Mouse (Mus musculus): ENCODE results near the gene Aspscr1.

The Aspscr1 gene

GRCm38 (mm10) chr11:120679909-120680308 lies 7.1 kb downstream of the Aspscr1 start:
- no peak for DNase-seq (ENCODE audit: low read depth in 1 of 2, low spot score in 2 of 2)

GRCm38 (mm10) chr11:120682683-120683082 lies 9.9 kb downstream of the Aspscr1 start:
- no peak for DNase-seq (ENCODE audit: low read depth in 1 of 2, low spot score in 2 of 2)

GRCm38 (mm10) chr11:120683536-120683935 lies 10.8 kb downstream of the Aspscr1 start:
- DNase-seq (ENCODE audit: low read depth in 1 of 2, low spot score in 2 of 2): no peak

- DNase-seq (ENCODE audit: low read depth in 1 of 2, low spot score in 2 of 2): no peak
Observed at GRCm38 (mm10) chr11:120684086-120684485, 11.3 kb downstream of the Aspscr1 start.

GRCm38 (mm10) chr11:120684660-120685059 lies 11.9 kb downstream of the Aspscr1 start:
- no peak for DNase-seq (ENCODE audit: low read depth in 1 of 2, low spot score in 2 of 2)

- no peak for DNase-seq (ENCODE audit: low read depth in 1 of 2, low spot score in 2 of 2)
Observed at GRCm38 (mm10) chr11:120686650-120687272, 14.0 kb downstream of the Aspscr1 start.

GRCm38 (mm10) chr11:120689365-120689764 lies 16.6 kb downstream of the Aspscr1 start:
- DNase-seq (ENCODE audit: low read depth in 1 of 2, low spot score in 2 of 2): no peak

- no peak for DNase-seq (ENCODE audit: low read depth in 1 of 2, low spot score in 2 of 2)
Observed at GRCm38 (mm10) chr11:120692471-120693011, 19.8 kb downstream of the Aspscr1 start.

- DNase-seq (ENCODE audit: low read depth in 1 of 2, low spot score in 2 of 2): no peak
Observed at GRCm38 (mm10) chr11:120693461-120693860, 20.7 kb downstream of the Aspscr1 start.

- DNase-seq (ENCODE audit: low read depth in 1 of 2, low spot score in 2 of 2): no peak
Observed at GRCm38 (mm10) chr11:120695184-120695583, 22.4 kb downstream of the Aspscr1 start.

GRCm38 (mm10) chr11:120695641-120696040 lies 22.9 kb downstream of the Aspscr1 start:
- DNase-seq (ENCODE audit: low read depth in 1 of 2, low spot score in 2 of 2): no peak

DNA sequence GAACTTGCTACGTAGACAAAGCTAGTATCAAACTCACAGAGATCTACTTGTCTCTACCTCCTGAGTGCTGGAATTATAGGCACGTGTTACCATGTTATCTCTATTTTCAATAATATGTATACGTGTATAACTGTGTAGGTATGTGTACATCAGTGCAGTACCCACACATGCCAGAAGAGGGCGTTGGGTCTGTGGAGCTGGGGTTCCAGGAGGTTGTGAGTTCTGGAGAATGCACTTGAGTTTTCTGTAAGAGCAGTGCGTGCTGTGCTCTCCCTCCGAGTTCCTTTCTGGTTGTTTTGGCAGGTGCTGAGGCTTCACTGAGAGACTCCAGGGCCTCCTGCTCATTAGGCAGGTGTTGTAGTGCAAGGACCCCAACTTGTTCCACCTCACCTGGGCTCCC lies 23.8 kb downstream of the Aspscr1 start:
- DNase-seq (ENCODE audit: low read depth in 1 of 2, low spot score in 2 of 2): no peak

DNA sequence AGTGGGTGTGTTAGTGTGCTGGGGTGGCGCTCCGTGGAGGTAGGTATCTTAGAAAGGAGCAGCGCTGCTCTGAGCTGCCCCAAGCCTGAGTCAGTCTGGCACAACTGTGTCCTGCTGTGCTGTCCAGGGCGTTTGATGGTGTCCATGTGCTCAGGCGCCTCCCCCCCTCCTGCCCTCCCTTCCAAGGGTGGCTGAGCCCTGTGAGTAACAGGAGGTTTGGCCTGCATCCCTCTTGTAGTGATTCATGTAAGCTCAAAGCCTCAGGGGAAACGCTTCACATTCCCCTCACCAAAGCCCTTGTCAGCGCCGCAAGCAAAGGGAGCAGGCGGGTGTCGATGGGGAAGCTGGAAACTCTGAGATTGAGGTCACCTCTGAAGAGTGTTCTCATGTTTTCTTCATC lies 25.0 kb downstream of the Aspscr1 start:
- DNase-seq (ENCODE audit: low read depth in 1 of 2, low spot score in 2 of 2): no peak

DNA sequence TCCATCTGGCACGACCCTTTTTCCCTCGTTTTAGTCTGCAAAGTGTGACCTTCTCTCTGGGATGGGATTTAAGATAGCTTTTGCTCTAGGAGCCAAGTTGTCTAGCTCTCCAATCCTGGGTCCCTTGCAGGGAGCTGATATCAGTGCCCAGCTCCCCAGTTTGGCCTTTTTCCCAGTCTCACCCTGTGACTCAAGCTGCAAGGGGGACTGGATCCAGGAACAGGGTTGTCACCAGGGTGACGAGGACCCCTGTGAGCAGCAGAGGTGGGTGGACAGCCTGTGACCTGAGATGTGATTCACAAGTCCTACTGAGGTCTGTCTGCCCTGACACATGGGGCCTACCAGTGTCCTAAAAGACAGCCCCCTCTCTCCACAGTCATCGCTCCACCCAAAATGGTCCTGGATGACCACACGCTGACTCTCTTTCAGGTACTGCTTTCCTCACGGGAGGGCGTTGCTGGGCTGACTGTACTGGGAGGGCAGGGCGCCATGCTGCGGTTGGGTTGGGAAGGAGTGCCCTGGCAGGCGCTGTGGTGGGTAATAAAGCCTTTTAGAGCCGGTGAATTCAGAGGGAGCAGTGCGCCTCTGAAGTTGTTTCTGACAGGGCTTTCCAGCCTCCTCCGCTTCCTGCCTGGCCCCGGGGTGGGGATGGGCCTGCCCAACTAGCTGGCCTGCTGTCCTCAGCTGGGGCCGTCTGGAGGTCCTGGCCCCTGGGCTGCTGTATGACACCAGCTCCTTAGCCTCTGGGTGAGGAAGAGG lies 31.1 kb downstream of the Aspscr1 start:
- no peak for DNase-seq (ENCODE audit: low read depth in 1 of 2, low spot score in 2 of 2)

DNA sequence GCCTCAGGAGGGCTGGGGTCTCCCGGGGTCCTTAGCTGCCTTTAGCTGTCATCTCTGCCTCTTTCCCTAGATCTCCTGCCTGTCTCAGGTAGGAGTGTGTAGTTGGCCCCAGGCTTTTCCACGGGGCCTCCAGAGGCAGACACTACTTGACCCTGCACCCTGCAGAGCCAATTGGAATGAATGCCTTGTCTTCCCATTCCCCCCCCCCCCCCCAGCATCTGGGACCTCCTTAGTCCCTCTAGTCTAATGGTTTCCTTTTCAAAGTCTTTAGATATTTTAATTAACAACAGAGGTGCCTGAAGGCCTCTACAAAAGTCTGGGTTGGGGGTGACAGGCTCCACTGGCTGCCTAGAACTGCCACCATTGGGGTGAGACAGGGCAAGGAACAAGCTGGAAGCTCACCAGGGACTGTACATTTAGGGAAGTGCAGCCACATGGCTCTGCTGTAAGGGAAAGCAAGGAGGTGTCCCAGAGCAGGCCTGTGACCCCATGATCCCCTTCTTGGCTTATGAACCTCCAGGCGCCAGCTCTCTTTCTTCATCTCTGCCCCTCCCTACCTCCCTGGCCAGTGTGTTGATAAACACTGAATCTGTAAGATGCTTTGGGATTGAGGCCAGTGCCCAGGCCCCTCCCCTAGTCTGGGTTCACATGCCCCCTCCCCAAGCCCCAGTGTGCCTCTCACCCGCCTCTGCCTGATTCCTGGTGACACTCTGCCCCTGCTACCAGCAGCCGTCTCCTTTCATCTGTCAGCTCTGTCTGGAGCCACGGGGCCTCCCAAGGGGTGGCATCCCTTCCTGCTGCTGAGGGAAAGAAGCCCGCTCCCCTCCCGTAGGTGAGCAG lies 31.9 kb downstream of the Aspscr1 start:
- DNase-seq (ENCODE audit: low read depth in 1 of 2, low spot score in 2 of 2): no peak

DNA sequence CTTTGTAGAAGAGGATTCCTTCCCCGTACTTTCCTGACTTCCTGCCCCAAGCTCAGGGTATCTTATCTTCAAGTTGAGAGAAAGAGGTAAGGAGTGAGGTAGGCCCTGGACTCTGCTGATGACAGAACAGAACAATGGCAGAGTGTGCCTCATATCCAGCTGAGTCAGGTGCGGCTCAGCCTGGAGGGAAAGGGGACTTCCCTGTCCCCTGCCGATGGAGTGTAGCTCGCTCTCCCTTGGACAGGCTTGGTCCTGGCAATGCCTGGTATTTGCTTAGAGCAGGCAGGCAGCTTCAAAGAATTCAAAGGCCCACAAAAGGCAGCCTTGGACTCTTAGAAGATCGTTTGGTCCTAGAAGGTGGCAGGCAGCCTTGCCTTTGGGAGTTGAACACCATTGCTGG lies 33.3 kb downstream of the Aspscr1 start:
- DNase-seq (ENCODE audit: low read depth in 1 of 2, low spot score in 2 of 2): no peak

- no peak for DNase-seq (ENCODE audit: low read depth in 1 of 2, low spot score in 2 of 2)
Observed at GRCm38 (mm10) chr11:120707225-120707624, 34.5 kb downstream of the Aspscr1 start.

DNA sequence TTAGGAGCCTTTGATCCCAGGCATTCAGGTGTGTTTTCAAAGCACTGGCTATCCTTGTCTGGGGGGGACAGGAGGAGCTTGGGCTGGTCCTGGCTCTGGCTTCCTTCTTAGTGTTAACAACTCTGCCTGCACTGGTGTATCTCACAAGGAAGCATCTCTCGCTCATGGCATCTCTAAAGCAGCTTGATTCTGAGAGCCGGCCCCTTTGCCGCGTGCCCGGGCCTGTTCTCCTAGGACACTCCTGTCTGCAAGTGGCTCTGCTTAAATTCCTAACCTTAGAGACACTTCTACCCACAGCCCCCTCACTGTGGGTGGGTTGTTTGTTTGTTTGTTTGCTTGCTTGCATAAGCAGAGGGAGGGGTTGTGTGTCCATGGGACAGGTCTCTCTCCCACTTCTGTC lies 35.2 kb downstream of the Aspscr1 start:
- DNase-seq (ENCODE audit: low read depth in 1 of 2, low spot score in 2 of 2): no peak

DNA sequence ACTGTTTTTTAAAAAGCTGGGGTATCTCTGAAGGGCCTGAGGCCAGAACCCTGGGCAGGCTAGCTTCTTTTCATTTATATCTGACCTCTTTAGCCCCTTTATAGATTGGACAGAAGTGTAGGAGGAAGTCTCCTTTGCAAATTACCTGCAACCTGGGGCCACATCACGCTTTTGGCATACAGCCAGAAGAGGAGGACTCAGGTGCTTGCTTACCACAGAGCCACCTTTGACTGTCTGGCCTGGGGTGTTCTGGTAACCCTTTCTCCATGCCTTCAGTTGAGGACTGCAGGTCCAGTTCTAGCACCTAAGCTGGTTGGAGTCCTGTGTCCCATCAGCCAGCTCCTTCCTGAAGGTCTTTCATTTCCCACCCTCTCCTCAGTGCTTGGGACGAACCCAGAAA lies 36.8 kb downstream of the Aspscr1 start:
- no peak for DNase-seq (ENCODE audit: low read depth in 1 of 2, low spot score in 2 of 2)

GRCm38 (mm10) chr11:120710672-120711071 lies 37.9 kb downstream of the Aspscr1 start:
- no peak for DNase-seq (ENCODE audit: low read depth in 1 of 2, low spot score in 2 of 2)

DNA sequence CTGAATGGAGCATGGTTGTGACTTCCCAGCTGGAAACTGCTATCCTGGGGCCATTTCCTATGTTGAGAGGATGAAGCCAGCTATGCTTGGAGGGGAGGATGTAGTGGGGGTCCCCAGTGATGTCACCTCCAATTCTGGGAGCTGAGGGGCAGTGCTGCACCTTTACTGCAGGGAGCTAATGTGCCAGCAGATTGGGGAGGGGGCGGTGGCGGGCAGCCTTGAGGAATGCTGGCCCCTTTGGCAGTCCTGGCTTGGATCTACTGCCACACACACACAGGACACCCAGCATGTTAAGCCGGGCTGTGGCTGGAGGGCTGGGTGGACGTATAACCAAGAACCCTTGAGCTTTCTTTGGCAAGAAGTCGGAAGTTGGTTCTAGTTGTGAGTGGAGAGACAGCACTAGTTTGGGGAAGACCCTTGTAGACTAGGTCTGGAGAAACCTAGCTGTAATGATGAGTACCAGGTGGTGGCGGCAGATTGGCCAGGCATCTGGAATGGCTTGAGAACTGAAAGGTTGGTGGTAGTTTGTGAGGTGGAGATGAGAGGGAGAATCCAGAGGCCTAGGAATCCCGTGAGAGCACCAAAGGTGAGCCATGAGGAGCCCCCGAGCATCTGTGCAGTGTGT lies 39.3 kb downstream of the Aspscr1 start:
- DNase-seq (ENCODE audit: low read depth in 1 of 2, low spot score in 2 of 2): no peak
